ENCODE assay signal across 8 mouse cellular contexts in the genomic region with DNA sequence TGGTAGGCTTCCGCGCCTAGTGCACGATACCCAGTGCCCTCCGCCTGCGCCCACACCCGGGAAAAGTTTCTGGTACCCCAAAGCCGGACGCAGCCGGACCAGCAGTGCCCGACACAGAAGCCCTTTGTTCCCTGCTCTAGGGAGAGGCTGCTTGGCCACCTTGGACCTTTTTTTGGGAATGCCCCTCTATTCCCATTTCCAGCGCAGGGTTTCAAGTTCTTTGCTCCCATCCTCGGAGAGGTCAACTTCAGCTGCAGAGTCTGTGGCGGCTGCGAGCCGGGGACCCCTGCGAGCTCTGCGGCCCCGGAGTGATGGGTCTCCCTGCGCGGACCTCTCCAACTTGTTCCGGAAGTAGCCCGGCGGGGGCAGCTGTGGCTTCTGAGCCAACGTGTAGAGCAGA.
DNase-seq lines count a peak whose midpoint lies in the region; ATAC-seq and TF ChIP-seq lines count a peak whose summit lies in the region.
"Not testable (repeated sequence)": the region's sequence is repeated elsewhere in the genome, so short reads cannot be mapped to it uniquely, and the experiment has no call there.

No protein-coding gene starts in this region.

- peak overlapping the region; percentile 68 for H3K9ac ChIP-seq in heart, embryonic 14.5 days (ENCODE audit: low read length)
- H3K9ac ChIP-seq in intestine, embryonic 16.5 days (ENCODE audit: low read depth, low read length): peak overlapping the region; percentile 71
- peak overlapping the region; percentile 66 for H3K9ac ChIP-seq in limb, embryonic 14.5 days (ENCODE audit: low read depth, low read length, severe bottlenecking)
- H3K9ac ChIP-seq in neural tube, embryonic 15.5 days (replicated peaks): peak overlapping the region; percentile 55

- TF ChIP-seq CTCF in embryonic fibroblast, embryonic 13.5 days (IDR thresholded peaks at IDR 0.05; ENCODE audit: borderline replicate concordance, insufficient read depth, low read length): not testable (repeated sequence)

- not testable (repeated sequence) for TF ChIP-seq POLR2A in embryonic fibroblast, embryonic 13.5 days (IDR thresholded peaks at IDR 0.05; ENCODE audit: low read depth, low read length); limb, embryonic 14.5 days (IDR thresholded peaks at IDR 0.05; ENCODE audit: borderline replicate concordance, extremely low read depth, insufficient read depth, insufficient read length)

- H3K27ac ChIP-seq in embryonic fibroblast, embryonic 13.5 days (ENCODE audit: insufficient read depth, low read length); heart, embryonic 14.5 days (replicated peaks in 1 of 2; ENCODE audit: control insufficient read depth in 1 of 2, insufficient read depth in 1 of 2, low read depth in 2 of 2, low read length in 2 of 2); intestine, embryonic 16.5 days (ENCODE audit: low read length); neural tube, embryonic 15.5 days (replicated peaks): not testable (repeated sequence)
- H3K27ac ChIP-seq in limb, embryonic 14.5 days (replicated peaks; ENCODE audit: low read depth, low read length): peak overlapping the region; percentile 74; the same call in 1 of the 2 replicates

- not testable (repeated sequence) for H3K9me3 ChIP-seq in heart, embryonic 14.5 days (ENCODE audit: control insufficient read depth, low read length); intestine, embryonic 16.5 days (ENCODE audit: control insufficient read depth, low read length); limb, embryonic 14.5 days (ENCODE audit: control insufficient read depth, low read length); neural tube, embryonic 15.5 days (replicated peaks)

- not testable (repeated sequence) for H3K27me3 ChIP-seq in heart, embryonic 14.5 days (ENCODE audit: control insufficient read depth, insufficient read depth, low read length); intestine, embryonic 16.5 days (replicated peaks; ENCODE audit: control insufficient read depth, insufficient read depth, low read length); limb, embryonic 14.5 days (ENCODE audit: control insufficient read depth, insufficient read depth, low read length); neural tube, embryonic 15.5 days (replicated peaks)

- 1% methylated on average over 23 of the region's 24 CpGs for WGBS in heart, embryonic 14.5 days
- whole genome bisulfite sequencing in intestine, embryonic 16.5 days: under 1% methylated on average over 22 of the region's 24 CpGs
- 5% methylated on average over 19 of the region's 24 CpGs for WGBS in limb, embryonic 14.5 days
- WGBS in neural tube, embryonic 15.5 days: under 1% methylated on average over 21 of the region's 24 CpGs

- not testable (repeated sequence) for H3K36me3 ChIP-seq in heart, embryonic 14.5 days (ENCODE audit: control insufficient read depth, insufficient read depth, low read length); intestine, embryonic 16.5 days (ENCODE audit: control insufficient read depth, insufficient read depth, low read length); limb, embryonic 14.5 days (ENCODE audit: control insufficient read depth, insufficient read depth, low read length); neural tube, embryonic 15.5 days

- H3K4me3 ChIP-seq in embryonic fibroblast, embryonic 13.5 days (ENCODE audit: insufficient read depth, low read length): peak overlapping the region; percentile 63
- H3K4me3 ChIP-seq in heart, embryonic 14.5 days (ENCODE audit: control insufficient read depth in 1 of 2, insufficient read depth in 1 of 2, low read depth in 1 of 2, low read length in 2 of 2): peak overlapping the region; percentile 66 to 80
- peak overlapping the region; percentile 64 for H3K4me3 ChIP-seq in intestine, embryonic 16.5 days (ENCODE audit: low read length)
- H3K4me3 ChIP-seq in limb, embryonic 14.5 days (replicated peaks; ENCODE audit: low read length): peak overlapping the region; percentile 54
- peak overlapping the region; percentile 62 for H3K4me3 ChIP-seq in neural tube, embryonic 15.5 days (replicated peaks)

- peak overlapping the region; percentile 66 for H3K4me2 ChIP-seq in heart, embryonic 14.5 days (ENCODE audit: low read length)
- peak overlapping the region; percentile 54 for H3K4me2 ChIP-seq in intestine, embryonic 16.5 days (ENCODE audit: low read depth, low read length)
- H3K4me2 ChIP-seq in limb, embryonic 14.5 days (replicated peaks; ENCODE audit: low read depth, low read length, severe bottlenecking): peak overlapping the region; percentile 50
- peak overlapping the region; percentile 64 for H3K4me2 ChIP-seq in neural tube, embryonic 15.5 days

- not testable (repeated sequence) for ATAC-seq in heart, embryonic 14.5 days (ENCODE audit: insufficient number of reproducible peaks, insufficient read depth, low FRiP score, low read depth); intestine, embryonic 16.5 days; limb, embryonic 14.5 days (ENCODE audit: low FRiP score, low read depth); neural tube, embryonic 15.5 days (ENCODE audit: low FRiP score)

- DNase-seq in adrenal gland, postnatal 10 days: peak; percentile 2
- DNase-seq in limb, embryonic 14.5 days (ENCODE audit: low spot score): not testable (repeated sequence)
- peak; percentile 3 to 13 for DNase-seq in lung, postnatal 4 days
- DNase-seq in thymus, postnatal 14 days: peak; percentile 15

- not testable (repeated sequence) for H3K4me1 ChIP-seq in embryonic fibroblast, embryonic 13.5 days (ENCODE audit: control insufficient read depth, insufficient read depth, low read length); heart, embryonic 14.5 days (ENCODE audit: control insufficient read depth in 2 of 2, insufficient read depth in 2 of 2, low read length in 2 of 2); intestine, embryonic 16.5 days (ENCODE audit: control insufficient read depth, insufficient read depth, low read length); limb, embryonic 14.5 days (ENCODE audit: control insufficient read depth, insufficient read depth, low read length); neural tube, embryonic 15.5 days
